Mouse (Mus musculus) heart, adult 2 months (tissue): ENCODE data around the gene Nucks1. TPM values are rescaled to one million over a fixed set of nuclear protein-coding genes. Genes with fewer than 3 reads are reported as not detected.
"Not testable (repeated sequence)": the region's sequence is repeated elsewhere in the genome, so short reads cannot be mapped to it uniquely, and the experiment has no call there.

ENCODE experiments used
- DNase-seq, 2 experiments: peaks; one replicate each; pipeline ENCODE4 v3.0.0; 2021
- H3K27ac ChIP-seq: fragments of 200-600 bp; 2 replicates; pipeline ENCODE4 v1.8.1; 2022
- H3K27me3 ChIP-seq: fragments of 200-500 bp; 2 replicates; pipeline ENCODE4 v1.6.1; 2012; ENCODE audit warnings: mild to moderate bottlenecking, low read length, inconsistent platforms, mixed read lengths; ENCODE audit not compliant: control insufficient read depth, insufficient read depth
- H3K36me3 ChIP-seq: fragments of 200-500 bp; 2 replicates; pipeline ENCODE4 v1.6.1; 2012; ENCODE audit warnings: low read length, inconsistent platforms; ENCODE audit not compliant: control insufficient read depth, insufficient read depth
- H3K4me1 ChIP-seq: fragments of 200-500 bp; 2 replicates; pipeline ENCODE4 v1.6.1; 2011; ENCODE audit warnings: low read length; ENCODE audit not compliant: control insufficient read depth, insufficient read depth
- H3K4me3 ChIP-seq: fragments of 200-600 bp; 2 replicates; pipeline ENCODE4 v1.8.1; 2022
- H3K79me2 ChIP-seq: fragments of 200-500 bp; replicated peaks from 2 replicates; pipeline ENCODE4 v1.6.1; 2012; ENCODE audit warnings: mild to moderate bottlenecking, inconsistent platforms, low read length, moderate library complexity, mixed read lengths; ENCODE audit not compliant: control insufficient read depth, insufficient read depth
- H3K9ac ChIP-seq: fragments of 200-500 bp; 2 replicates; pipeline ENCODE4 v1.6.1; 2012; ENCODE audit warnings: low read depth, mild to moderate bottlenecking, control low read depth, inconsistent platforms, low read length, mixed read lengths
- CTCF ChIP-seq: fragments of 200-600 bp; IDR thresholded peaks from 2 replicates; pipeline ENCODE4 v1.8.1; 2022; ENCODE audit warnings: antibody characterized with exemption, mild to moderate bottlenecking, moderate library complexity
- EP300 ChIP-seq: fragments of 200-500 bp; IDR thresholded peaks from 2 replicates; pipeline ENCODE4 v1.6.1; 2011; ENCODE audit warnings: low read depth, low read length, control low read depth; ENCODE audit not compliant: insufficient read depth
- POLR2A ChIP-seq: fragments of 200-500 bp; IDR thresholded peaks from 2 replicates; pipeline ENCODE4 v1.6.1; 2011; ENCODE audit warnings: mild to moderate bottlenecking, low read depth, low read length, control low read depth; ENCODE audit not compliant: insufficient read depth
- WGBS: fragments of 180-500 bp; shearing (Covaris S2); methylation state at CpG from one replicate; pipeline ENCODE4 v1.1.7; 2018; 5-methylcytosine and 5-hydroxymethylcytosine counted together
- intact Hi-C: fragments of 180-260 bp; cut with DNase I; formaldehyde crosslinking; loops from one replicate; pipeline ENCODE4 v1.15.1; 2025
- polyA plus RNA-seq: library from polyadenylated mRNA; depleted of rRNA; stranded (reverse); fragments of >200 nt; gene quantifications from 2 replicates; pipeline ENCODE4 v1.2.3, GENCODE M21; 2012
- total RNA-seq, 2 experiments: library from RNA; stranded (reverse); gene quantifications; 2 replicates each; pipeline ENCODE4 v1.2.3; 2021

The Nucks1 gene
- total and polyA plus RNA-seq, 3 experiments, result 9.9 to 64.3 (median 59.5) TPM

DNA sequence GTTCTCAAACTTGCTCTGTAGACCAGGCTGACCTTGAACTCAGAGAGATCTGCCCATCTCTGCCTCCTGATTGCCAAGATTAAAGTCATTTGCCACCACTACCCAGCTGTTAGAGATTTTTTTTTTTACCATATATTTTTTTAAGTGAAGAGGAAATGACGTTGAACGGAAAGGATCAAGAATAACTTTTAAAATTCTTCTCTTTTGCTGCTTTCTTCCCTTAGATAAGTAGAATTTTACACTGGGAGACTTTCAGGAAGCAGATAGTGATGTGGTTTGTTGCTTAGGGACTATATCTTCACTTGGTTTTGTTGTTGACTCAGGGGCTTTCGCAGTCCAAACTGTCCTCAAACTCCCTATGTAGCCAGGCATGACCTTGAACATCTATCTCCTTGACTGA, 1.9 kb upstream of the Nucks1 start:
- DNase-seq, result no peak
- H3K36me3 ChIP-seq, result no peaks in the 10 kb centered on the region; the same call in 1 of the 2 replicates
- H3K9ac ChIP-seq, result no peak overlapping the region
- no peaks in the 10 kb centered on the region; the same call in 1 of the 2 replicates for H3K27me3 ChIP-seq
- H3K4me3 ChIP-seq, result no peak overlapping the region
- 0 out of 2 replicates have a peak, but pooled peaks cover 2% of the 10 kb centered on the region for H3K79me2 ChIP-seq
- WGBS, result 75% methylated on average over 3 of the region's 3 CpGs
- peaks cover 1% of the 10 kb centered on the region for H3K4me1 ChIP-seq
- TF ChIP-seq CTCF (no peak), EP300 (no peak), POLR2A (no peak)
- H3K27ac ChIP-seq, result no peak overlapping the region
- intact Hi-C loops, result loop anchor here (5.0 kb wide), 1 partner anchor 81 kb away; the partner anchor contains the start of gene Slc41a1

DNA sequence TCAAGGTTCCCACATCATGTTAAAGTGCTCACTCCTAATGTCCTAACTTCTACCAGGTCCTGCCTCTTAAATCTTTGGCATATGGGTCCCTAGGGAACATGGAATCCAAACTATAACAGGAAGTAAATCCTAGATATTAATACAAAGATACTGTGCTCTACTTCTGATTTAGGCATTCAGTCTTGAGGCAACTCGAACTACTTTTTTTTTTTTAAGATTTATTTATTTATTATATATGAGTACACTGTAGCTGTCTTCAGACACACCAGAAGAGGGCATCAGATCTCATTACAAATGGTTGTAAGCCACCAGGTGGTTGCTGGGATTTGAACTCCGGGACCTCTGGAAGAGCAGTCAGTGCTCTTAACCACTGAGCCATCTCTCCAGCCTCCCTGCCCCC, 1.1 kb upstream of the Nucks1 start:
- WGBS, result 93% methylated on average over 2 of the region's 2 CpGs
- H3K9ac ChIP-seq, H3K4me1 ChIP-seq, DNase-seq, H3K4me3 ChIP-seq, H3K79me2 ChIP-seq, H3K27ac ChIP-seq, H3K27me3 ChIP-seq, H3K36me3 ChIP-seq: not testable (repeated sequence)
- intact Hi-C loops, result loop anchor here (5.0 kb wide), 1 partner anchor 82 kb away; the partner anchor contains the start of gene Slc41a1

DNA sequence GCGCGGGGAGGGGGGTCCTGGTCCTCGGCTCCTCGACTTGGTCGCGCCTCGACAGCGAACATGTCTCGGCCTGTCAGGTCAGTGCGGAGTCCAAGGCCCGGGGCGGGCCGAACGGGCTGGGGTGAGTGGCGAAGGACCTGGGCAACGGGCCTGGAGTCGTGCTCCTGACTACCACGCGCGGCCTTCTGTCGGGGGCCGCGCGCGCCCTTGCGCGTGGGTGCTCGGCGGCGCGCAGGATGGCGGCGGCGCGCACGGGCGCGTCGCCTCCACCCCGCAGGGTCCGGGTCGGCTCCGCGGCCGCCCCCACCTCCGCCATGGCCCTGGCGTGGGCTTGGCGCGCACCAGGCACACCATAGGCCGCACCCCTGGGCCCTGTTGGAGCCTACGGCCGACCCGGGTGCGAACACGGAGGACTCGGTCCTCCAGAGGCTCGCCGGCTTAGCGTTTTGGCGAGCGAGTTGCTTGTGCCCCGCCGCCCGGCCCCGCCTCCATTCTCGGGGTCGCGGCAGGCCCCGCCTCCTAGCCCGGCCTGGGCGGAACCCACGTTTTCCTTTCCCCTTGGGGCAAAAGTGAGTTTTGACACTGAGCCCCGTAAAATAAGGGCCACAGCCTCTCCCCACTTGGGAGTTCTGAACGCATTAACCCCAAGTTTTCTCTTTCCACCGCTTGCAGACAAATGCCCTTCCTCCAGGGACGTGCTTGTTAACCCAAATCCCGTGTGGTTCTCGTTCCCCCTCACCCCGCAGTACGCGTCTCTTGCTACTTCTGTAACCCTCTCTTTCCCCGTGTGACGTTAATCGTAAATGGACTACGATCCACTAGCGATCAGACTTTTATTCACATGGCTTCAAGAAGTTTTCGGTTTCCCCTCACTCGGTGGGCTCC, 582 bp downstream of the Nucks1 start:
- intact Hi-C loops, result loop anchor here (1.0 kb wide), 1 partner anchor 44 kb away; the partner anchor contains the start of gene Rab29
- Histone ChIP-seq H3K27ac (peak overlapping the region; percentile 94), H3K36me3 (peaks cover 3% of the 10 kb centered on the region), H3K9ac (peak overlapping the region; percentile 87), H3K4me3 (peak overlapping the region; percentile 83), H3K79me2 (0 out of 2 replicates have a peak, but pooled peaks cover 3% of the 10 kb centered on the region), H3K4me1 (peaks cover 1% of the 10 kb centered on the region), H3K27me3 (no peaks in the 10 kb centered on the region; the same call in 1 of the 2 replicates)
- peak; percentile 91 to 92 for DNase-seq
- under 1% methylated on average over 85 of the region's 88 CpGs for WGBS
- no peak for TF ChIP-seq CTCF
- TF ChIP-seq POLR2A, result no peak
- no peak for TF ChIP-seq EP300

DNA sequence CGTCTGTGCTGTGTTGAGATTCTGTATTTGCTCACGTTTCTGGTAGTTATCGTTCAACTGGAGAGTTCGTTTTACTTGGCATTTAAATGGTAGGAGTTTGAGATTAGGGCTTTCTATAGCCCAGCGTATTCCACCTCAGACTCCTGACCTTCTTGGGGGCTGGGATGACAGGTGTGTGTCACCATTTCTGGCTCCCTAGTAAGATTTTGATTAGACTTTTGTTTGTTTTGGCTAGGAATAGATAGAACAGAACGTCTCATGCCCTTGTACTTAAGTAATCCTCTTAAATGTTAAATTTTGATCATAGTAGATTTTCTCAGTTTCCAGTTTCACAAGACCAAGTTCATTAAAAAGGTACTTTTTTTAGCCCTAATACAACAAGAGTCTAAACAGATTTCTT, 7.3 kb downstream of the Nucks1 start:
- H3K79me2 ChIP-seq, result peaks cover 3% of the 10 kb centered on the region; the same call in 1 of the 2 replicates
- TF ChIP-seq POLR2A (no peak), EP300 (no peak), CTCF (no peak)
- WGBS, result 54% methylated on average over 6 of the region's 6 CpGs
- H3K27ac ChIP-seq, result no peak overlapping the region
- H3K4me1 ChIP-seq, result peaks cover 2% of the 10 kb centered on the region; the same call in 1 of the 2 replicates
- no peak overlapping the region for H3K4me3 ChIP-seq
- DNase-seq, result no peak
- peaks cover 12% of the 10 kb centered on the region; the same call in 1 of the 2 replicates for H3K36me3 ChIP-seq
- no peak overlapping the region for H3K9ac ChIP-seq
- H3K27me3 ChIP-seq, result no peaks in the 10 kb centered on the region
- intact Hi-C loops, result no loop called here

DNA sequence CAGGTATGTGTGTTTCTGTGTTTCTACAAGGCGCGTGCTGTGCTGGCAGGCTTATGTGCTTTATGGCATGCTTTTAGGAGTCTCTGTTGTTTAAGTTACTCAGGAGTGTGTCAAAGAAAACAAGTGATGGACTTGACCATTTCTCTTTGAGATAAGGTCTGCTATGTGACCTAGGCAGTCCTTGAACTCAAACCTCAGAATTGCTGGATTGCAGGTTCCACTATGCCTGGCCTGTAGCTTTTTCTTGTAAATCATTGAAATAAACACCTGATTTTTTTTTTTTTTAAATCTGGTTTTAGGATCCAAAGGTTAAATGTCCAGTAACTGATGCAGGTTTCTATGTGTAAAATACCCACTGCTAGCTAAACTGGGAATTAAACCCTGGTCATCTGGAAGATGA, 8.7 kb downstream of the Nucks1 start:
- no peaks in the 10 kb centered on the region; the same call in 1 of the 2 replicates for H3K79me2 ChIP-seq
- no peak overlapping the region for H3K9ac ChIP-seq
- peaks cover 2% of the 10 kb centered on the region; the same call in 1 of the 2 replicates for H3K4me1 ChIP-seq
- intact Hi-C loops, result no loop called here
- H3K27me3 ChIP-seq, result no peaks in the 10 kb centered on the region
- no peak overlapping the region for H3K4me3 ChIP-seq
- no peak for DNase-seq
- no peak for TF ChIP-seq EP300
- TF ChIP-seq CTCF, result no peak
- no peak for TF ChIP-seq POLR2A
- no peak overlapping the region for H3K27ac ChIP-seq
- H3K36me3 ChIP-seq, result peaks cover 12% of the 10 kb centered on the region; the same call in 1 of the 2 replicates
- WGBS, result 96% methylated on average over 2 of the region's 2 CpGs

DNA sequence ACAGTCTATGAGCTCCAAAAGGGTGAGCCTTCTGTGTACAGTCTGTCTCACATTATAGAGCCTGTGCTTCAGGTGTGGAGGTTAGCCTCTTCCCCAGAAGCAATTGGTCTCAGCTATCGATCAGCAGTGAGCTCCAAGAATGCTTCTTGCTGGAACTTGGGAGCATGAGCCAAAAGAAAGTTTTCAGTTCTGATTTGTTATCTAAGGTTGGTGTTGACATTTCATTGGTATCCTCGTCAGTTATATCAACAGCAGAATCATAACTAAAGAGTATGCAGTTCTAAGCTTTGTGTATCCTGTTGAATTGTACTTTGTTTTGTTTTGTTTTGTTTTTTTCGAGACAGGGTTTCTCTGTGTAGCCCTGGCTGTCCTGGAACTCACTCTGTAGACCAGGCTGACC, 11.8 kb downstream of the Nucks1 start:
- WGBS, result 86% methylated on average over 3 of the region's 3 CpGs
- H3K4me1 ChIP-seq, result peaks cover 2% of the 10 kb centered on the region; the same call in 1 of the 2 replicates
- peaks cover 5% of the 10 kb centered on the region for H3K36me3 ChIP-seq
- intact Hi-C loops, result no loop called here
- H3K27me3 ChIP-seq, result no peaks in the 10 kb centered on the region
- no peak overlapping the region for H3K9ac ChIP-seq
- H3K4me3 ChIP-seq, result no peak overlapping the region
- no peak for TF ChIP-seq POLR2A
- TF ChIP-seq EP300, result no peak
- TF ChIP-seq CTCF, result no peak
- no peak overlapping the region for H3K27ac ChIP-seq
- no peaks in the 10 kb centered on the region for H3K79me2 ChIP-seq
- no peak for DNase-seq
